Mouse (Mus musculus) myocyte (in vitro differentiated cells): ENCODE data around the gene Tsfm.

Experiments used
- CEBPB ChIP-seq: IDR thresholded peaks from 2 replicates; pipeline ENCODE4 v1.6.1; 2011; ENCODE audit warnings: mild to moderate bottlenecking, moderate library complexity; ENCODE audit not compliant: poor library complexity, insufficient read depth, severe bottlenecking
- E2F4 ChIP-seq: IDR thresholded peaks from one replicate; pipeline ENCODE4 v1.6.1; 2011; ENCODE audit warnings: mild to moderate bottlenecking, control low read depth, moderate library complexity; ENCODE audit not compliant: insufficient read depth
- MAX ChIP-seq: IDR thresholded peaks from one replicate; pipeline ENCODE4 v1.6.1; 2011; ENCODE audit warnings: low read depth, mild to moderate bottlenecking, control low read depth
- MYOD1 ChIP-seq, 3 experiments: IDR thresholded peaks; one replicate each; pipeline ENCODE4 v1.6.1; 2011; ENCODE audit warnings: control low read depth in 2 of 3, low read depth in 2 of 3, mild to moderate bottlenecking in 2 of 3, moderate library complexity in 1 of 3; ENCODE audit not compliant: insufficient read length in 2 of 3, control insufficient read depth in 1 of 3
- MYOG ChIP-seq, 3 experiments: IDR thresholded peaks; one replicate each; pipeline ENCODE4 v1.6.1; 2011; ENCODE audit warnings: control low read depth in 2 of 3, low read depth in 2 of 3, mild to moderate bottlenecking in 2 of 3; ENCODE audit not compliant: insufficient read length in 2 of 3, control insufficient read depth in 1 of 3, insufficient read depth in 1 of 3
- POLR2A ChIP-seq: IDR thresholded peaks from one replicate; pipeline ENCODE4 v1.6.1; 2011; ENCODE audit warnings: low read depth, mild to moderate bottlenecking, control low read depth, moderate library complexity; ENCODE audit not compliant: insufficient read length
- POLR2AphosphoS2 ChIP-seq: IDR thresholded peaks from one replicate; pipeline ENCODE4 v1.6.1; 2011; ENCODE audit warnings: low read depth, control low read depth; ENCODE audit not compliant: insufficient read length
- REST ChIP-seq: IDR thresholded peaks from one replicate; pipeline ENCODE4 v1.6.1; 2011; ENCODE audit warnings: mild to moderate bottlenecking, control low read depth, moderate library complexity; ENCODE audit not compliant: insufficient read depth, insufficient read length
- SRF ChIP-seq: IDR thresholded peaks from one replicate; pipeline ENCODE4 v1.6.1; 2011; ENCODE audit warnings: low read depth; ENCODE audit not compliant: control insufficient read depth, insufficient read length
- TCF12 ChIP-seq: IDR thresholded peaks from one replicate; pipeline ENCODE4 v1.6.1; 2011; ENCODE audit warnings: mild to moderate bottlenecking, control low read depth; ENCODE audit not compliant: poor library complexity, insufficient read depth, severe bottlenecking
- TCF3 ChIP-seq: IDR thresholded peaks from one replicate; pipeline ENCODE4 v1.6.1; 2011; ENCODE audit warnings: low read depth, control low read depth; ENCODE audit not compliant: insufficient read length
- USF1 ChIP-seq: IDR thresholded peaks from one replicate; pipeline ENCODE4 v1.6.1; 2011; ENCODE audit warnings: low read depth, mild to moderate bottlenecking, control low read depth, moderate library complexity

DNA sequence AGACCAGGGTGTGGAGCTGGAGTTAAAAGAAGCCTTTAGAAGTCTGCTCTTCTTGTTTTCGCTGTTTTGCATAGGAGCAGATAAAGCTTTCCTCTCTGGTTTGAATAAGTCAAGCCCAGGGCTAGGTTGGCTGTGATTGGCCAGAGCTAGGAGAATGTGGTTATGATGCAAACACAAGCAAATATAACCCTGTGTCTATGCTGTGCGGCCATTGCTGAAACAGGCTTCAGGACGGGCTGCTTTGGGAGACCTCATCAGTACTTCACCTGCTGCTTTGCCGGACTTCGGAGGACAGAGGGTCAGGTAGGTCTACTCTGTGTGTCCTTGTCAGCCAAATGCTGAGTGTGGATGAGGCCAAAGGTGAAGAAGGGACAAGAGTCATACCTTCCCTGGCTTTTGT, 30.1 kb downstream of the Tsfm start, which contains the start of gene Avil:
- TF ChIP-seq POLR2A (peak; percentile 68), POLR2AphosphoS2 (peak; percentile 94), MYOG (IDR thresholded peaks at IDR 0.05; ENCODE audit: control insufficient read depth in 1 of 3, insufficient read depth in 1 of 3, insufficient read length in 2 of 3, low read depth in 2 of 3) (no peak), SRF (no peak), CEBPB (peak; percentile 79; the same call in 1 of the 2 replicates), MAX (no peak), USF1 (no peak), REST (no peak), TCF12 (no peak), E2F4 (no peak), TCF3 (no peak), MYOD1 (IDR thresholded peaks at IDR 0.05; ENCODE audit: control insufficient read depth in 1 of 3, insufficient read length in 2 of 3, low read depth in 2 of 3) (no peak)
